Mouse (Mus musculus) adrenal gland, postnatal 25 days (tissue): ENCODE results near the gene Bspry. TPM values are rescaled to one million over a fixed set of nuclear protein-coding genes. Genes with fewer than 3 reads are reported as not detected.
A peak's percentile ranks its signal among the peaks of the same experiment; 100 is the strongest.
"Not testable (repeated sequence)": the region's sequence is repeated elsewhere in the genome, so short reads cannot be mapped to it uniquely, and the experiment has no call there.

Source experiments
- DNase-seq: peaks from one replicate; pipeline ENCODE4 v3.0.0; 2021; ENCODE audit warnings: mixed read lengths
- long read RNA-seq: library from polyadenylated mRNA; stranded (forward); transcript quantifications from one replicate; pipeline ENCODE4 v2.0.0, GENCODE M21; 2021
- total RNA-seq: library from RNA; stranded (reverse); gene quantifications from 2 replicates; pipeline ENCODE4 v1.2.3, GENCODE M21; 2021

Gene Bspry
- total RNA-seq: 2.4 and 3.5 TPM in 2 replicates
- long read RNA-seq, partial matches to known transcripts: 1 of 4 reads
- long read RNA-seq, other reads (novel, unspliced or antisense): 1 of 4 reads

- peak; percentile 50 for DNase-seq
Observed at GRCm38 (mm10) chr4:62479937-62480708, at the start of gene Bspry. TSS of gene Bspry (plus strand) at chr4:62480053.

DNA sequence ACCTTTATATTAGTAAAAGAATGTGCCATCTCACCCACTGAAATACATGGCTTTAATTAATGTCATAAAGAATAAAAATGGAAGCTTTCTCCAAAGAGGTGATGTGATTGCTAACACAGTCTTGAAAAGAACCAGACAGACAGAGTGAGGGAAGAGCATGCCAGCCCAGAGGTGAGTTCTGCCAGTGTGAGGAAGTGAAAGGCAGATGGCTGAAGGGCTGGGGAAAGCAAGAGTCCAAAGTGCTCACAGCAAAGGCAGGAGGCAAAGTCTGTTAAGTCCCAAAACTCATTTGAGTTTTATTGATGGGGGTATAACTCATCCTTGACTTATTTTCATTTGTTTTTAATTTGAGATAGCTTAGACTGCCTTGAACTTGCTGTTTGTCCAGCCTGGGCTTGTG is 49.2 kb upstream of the Bspry start:
- no peak for DNase-seq

GRCm38 (mm10) chr4:62431522-62431921 is 48.3 kb upstream of the Bspry start:
- no peak for DNase-seq

- no peak for DNase-seq
Observed at GRCm38 (mm10) chr4:62433939-62434870, 45.6 kb upstream of the Bspry start.

GRCm38 (mm10) chr4:62435081-62435480 is 44.8 kb upstream of the Bspry start, which contains the start of gene Rnf183:
TSS of gene Rnf183 (minus strand) at chr4:62435252.
- no peak for DNase-seq

DNA sequence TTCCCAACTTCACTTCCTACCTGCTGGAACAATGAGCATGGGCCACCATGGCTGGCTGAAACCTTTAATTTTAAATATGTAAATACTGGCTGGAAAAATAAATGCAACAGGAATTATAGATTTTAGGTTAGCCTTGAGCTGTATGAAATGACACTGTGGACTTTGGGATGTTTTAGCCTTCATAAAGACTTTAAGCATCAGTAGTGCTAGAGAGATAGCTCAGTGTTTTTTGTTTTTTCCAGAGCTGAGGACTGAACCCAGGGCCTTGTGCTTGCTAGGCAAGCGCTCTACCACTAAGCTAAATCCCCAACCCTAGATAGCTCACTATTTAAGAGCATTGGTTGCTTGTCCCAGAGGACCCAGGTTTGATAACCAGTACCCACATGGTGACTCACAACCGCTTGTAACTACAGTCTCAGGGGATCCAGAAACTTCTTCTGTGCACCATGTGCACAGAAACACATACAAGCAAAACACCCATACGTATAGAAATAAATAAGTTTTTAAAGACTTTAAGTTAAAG is 42.5 kb upstream of the Bspry start:
- DNase-seq: no peak

GRCm38 (mm10) chr4:62437871-62438270 is 42.0 kb upstream of the Bspry start:
- DNase-seq: no peak

DNA sequence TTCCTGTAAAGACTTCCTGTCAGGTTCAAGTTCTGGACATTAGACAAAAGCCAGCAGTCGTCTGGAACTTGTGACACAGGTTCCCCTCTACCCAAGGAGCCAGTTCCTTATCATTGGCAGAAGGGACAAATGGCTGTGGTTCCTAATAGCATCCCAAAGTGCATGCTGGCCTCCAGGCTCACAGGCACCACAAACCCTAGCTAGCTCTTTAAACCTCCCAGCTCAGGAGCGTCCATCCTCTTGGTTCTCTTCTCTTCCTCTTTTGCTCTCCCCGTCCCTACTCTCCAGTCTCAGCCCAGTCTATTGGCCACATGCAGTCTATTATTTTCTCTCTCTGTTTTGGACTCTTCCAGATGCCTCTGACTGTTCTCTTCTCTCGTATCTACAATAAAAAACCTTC is 40.1 kb upstream of the Bspry start:
- DNase-seq: no peak

GRCm38 (mm10) chr4:62440544-62440943 is 39.3 kb upstream of the Bspry start:
- DNase-seq: no peak

GRCm38 (mm10) chr4:62440986-62441385 is 38.9 kb upstream of the Bspry start:
- no peak for DNase-seq

- no peak for DNase-seq
Observed at GRCm38 (mm10) chr4:62454995-62455394, 24.9 kb upstream of the Bspry start.

- no peak for DNase-seq
Observed at GRCm38 (mm10) chr4:62459081-62459480, 20.8 kb upstream of the Bspry start.

- no peak for DNase-seq
Observed at GRCm38 (mm10) chr4:62460348-62460747, 19.5 kb upstream of the Bspry start.

GRCm38 (mm10) chr4:62463124-62463523 is 16.7 kb upstream of the Bspry start:
- DNase-seq: no peak

DNA sequence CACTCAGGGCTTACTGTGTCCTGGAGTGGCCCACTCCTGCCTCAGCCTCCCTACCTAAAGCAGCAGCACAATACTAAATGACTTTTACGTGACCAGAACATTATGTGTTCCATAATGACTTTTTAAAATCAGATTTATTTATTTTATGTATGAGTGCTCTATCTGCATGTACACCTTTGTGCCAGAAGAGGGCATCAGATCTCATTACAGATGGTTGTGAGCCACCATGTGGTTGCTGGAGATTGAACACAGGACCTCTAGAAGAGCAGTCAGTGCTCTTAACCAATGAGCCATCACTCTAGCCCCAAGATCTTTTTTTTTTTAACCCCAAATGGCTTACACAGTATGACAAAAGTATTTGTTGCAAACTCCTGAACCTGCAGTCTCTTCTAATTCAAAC is 11.7 kb upstream of the Bspry start:
- no peak for DNase-seq

GRCm38 (mm10) chr4:62470598-62471051 is 9.2 kb upstream of the Bspry start, which contains the start of gene Wdr31:
TSS of gene Wdr31 (minus strand) at chr4:62470896.
- peak; percentile 81 for DNase-seq

GRCm38 (mm10) chr4:62472071-62472470 is 7.8 kb upstream of the Bspry start:
- DNase-seq: no peak

DNA sequence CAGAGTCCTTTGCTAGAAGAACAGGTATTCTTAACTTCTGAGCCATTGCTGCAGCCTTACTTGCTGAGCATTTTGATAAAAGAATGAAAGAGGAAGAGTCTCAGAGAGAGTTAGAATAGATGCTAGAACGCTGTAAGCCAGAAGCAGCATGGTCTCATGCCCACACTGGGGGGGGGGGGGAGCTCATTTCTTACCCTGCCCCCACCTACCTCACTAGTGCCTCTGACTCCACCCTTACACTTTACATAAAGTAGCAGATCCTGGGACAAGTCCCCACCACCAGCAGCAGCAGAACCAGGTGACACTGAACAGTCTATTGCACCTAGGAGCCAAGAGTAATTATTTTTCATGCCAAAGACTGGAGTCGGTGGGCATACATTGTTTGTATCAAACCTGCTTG is 4.7 kb upstream of the Bspry start:
- no peak for DNase-seq

DNA sequence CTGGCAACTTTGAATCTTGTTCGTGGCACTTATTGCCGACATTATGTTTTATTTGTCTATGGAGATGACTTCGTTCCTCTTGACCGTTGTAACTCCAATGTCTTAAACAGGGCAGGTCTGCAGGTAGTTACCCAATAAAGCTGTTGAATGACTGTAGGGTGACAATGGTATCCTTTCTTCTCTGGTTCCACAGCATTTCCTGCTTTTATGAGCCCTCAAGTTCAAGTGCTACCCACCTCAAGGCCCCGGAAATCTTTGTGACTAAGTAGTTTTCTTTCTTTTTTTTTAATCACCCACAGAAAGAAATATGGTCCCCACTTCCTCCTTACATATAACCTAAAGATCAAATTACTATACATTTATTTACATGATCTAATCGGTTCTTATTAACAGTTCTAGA is 4.1 kb upstream of the Bspry start:
- DNase-seq: no peak

GRCm38 (mm10) chr4:62477542-62478244 is 2.2 kb upstream of the Bspry start:
- DNase-seq: no peak

- DNase-seq: not testable (repeated sequence)
Observed at GRCm38 (mm10) chr4:62479593-62479936, 288 bp upstream of the Bspry start.
